In the genomic region with DNA sequence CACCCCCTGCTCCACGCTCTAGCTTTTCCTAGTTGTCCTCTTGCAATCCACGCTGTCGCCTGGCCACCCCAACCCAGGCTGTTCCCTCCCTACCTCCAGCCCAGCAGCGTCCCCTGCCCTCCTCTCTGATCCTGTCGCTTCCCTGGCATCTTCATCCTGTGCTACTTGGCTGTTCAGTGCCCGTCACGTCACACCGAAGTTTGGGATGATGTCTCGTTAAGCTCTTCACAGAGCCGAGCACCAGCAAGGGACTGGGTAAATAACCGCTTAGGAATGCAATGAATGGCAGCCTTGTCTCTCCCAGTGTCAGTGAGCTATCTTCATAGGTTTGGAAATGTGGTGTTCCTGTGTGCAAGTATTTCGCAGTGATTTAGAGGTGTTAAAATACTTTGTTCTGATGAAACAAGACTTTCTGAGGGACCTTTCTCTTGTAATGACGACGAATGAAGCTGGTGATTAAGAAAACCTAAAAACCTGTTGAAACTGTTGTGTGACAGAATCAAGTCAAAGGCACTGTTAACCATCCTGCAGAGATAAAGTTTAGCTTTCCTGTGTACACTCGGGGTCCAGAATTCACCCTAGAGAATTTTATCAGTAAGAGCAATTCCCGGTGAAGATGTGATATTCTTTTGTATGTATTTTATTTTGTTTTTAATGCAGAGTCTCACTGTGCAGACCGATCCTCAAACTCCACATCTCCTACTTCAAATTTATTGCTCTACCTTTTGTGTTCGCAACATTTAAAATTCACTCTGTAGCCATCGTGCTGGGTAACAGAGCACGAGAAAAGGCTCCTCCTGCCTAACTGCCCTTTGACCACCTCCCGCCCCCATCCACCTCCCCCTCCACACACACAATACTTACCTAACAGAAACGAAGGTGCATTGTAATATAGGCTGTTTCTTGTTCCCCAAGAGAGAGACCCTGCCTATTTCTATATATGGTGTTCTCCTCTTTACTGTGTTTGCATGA, we compare ENCODE assay signal across 8 mouse cellular contexts. TPM values are rescaled to one million over a fixed set of nuclear protein-coding genes. Genes with fewer than 3 reads are reported as not detected.
A peak's percentile ranks its signal among the peaks of the same experiment; 100 is the strongest.
DNase-seq lines count a peak whose midpoint lies in the region; ATAC-seq and TF ChIP-seq lines count a peak whose summit lies in the region.

No protein-coding gene starts in this region.

- no peaks in the 10 kb centered on the region for H3K27me3 ChIP-seq in cerebellum, adult 2 months (ENCODE audit: control insufficient read depth, insufficient read depth, low read length)
- no peaks in the 10 kb centered on the region for H3K27me3 ChIP-seq in spleen, adult 2 months (ENCODE audit: control insufficient read depth, insufficient read depth, low read length)
- no peaks in the 10 kb centered on the region for H3K27me3 ChIP-seq in hindbrain, embryonic 11.5 days (ENCODE audit: control insufficient read depth, insufficient read depth, low read length)
- no peaks in the 10 kb centered on the region for H3K27me3 ChIP-seq in megakaryocyte, embryonic 14.5 days (replicated peaks)

- intact Hi-C loops in gastrocnemius, postnatal 14 days (cut with DNase I; ENCODE audit: low total_unique reads): no loop called here

- H3K4me3 ChIP-seq in cerebellum, adult 2 months (replicated peaks; ENCODE audit: insufficient read depth, low read depth, low read length): peak overlapping the region; percentile 84
- H3K4me3 ChIP-seq in spleen, adult 2 months (ENCODE audit: extremely low read depth, insufficient read depth, insufficient read length): peak overlapping the region; percentile 76
- peak overlapping the region; percentile 92 for H3K4me3 ChIP-seq in hindbrain, embryonic 11.5 days (ENCODE audit: low read depth, low read length)
- peak overlapping the region; percentile 99 for H3K4me3 ChIP-seq in megakaryocyte, embryonic 14.5 days (replicated peaks)

- peak overlapping the region; percentile 36 for H3K27ac ChIP-seq in cerebellum, adult 2 months (ENCODE audit: insufficient read depth, low read length)
- peak overlapping the region; percentile 94 for H3K27ac ChIP-seq in spleen, adult 2 months (ENCODE audit: insufficient read depth, low read length)
- H3K27ac ChIP-seq in hindbrain, embryonic 11.5 days (ENCODE audit: low read depth, low read length): peak overlapping the region; percentile 88

- H3K36me3 ChIP-seq in spleen, adult 2 months (ENCODE audit: control insufficient read depth, insufficient read depth, low read length): no peaks in the 10 kb centered on the region; the same call in 1 of the 2 replicates
- H3K36me3 ChIP-seq in hindbrain, embryonic 11.5 days (ENCODE audit: control insufficient read depth, insufficient read depth, low read length): no peaks in the 10 kb centered on the region
- peaks cover 38% of the 10 kb centered on the region for H3K36me3 ChIP-seq in megakaryocyte, embryonic 14.5 days (replicated peaks; ENCODE audit: low read length)

- no peak for TF ChIP-seq CTCF in cerebellum, adult 2 months (IDR thresholded peaks at IDR 0.05; ENCODE audit: borderline replicate concordance, insufficient read depth, low read depth, low read length)
- no peak for TF ChIP-seq CTCF in spleen, adult 2 months (IDR thresholded peaks at IDR 0.05; ENCODE audit: extremely low read depth, insufficient read depth, insufficient read length, insufficient replicate concordance)

- peak overlapping the region; percentile 83 for H3K9ac ChIP-seq in hindbrain, embryonic 11.5 days (ENCODE audit: low read depth, low read length)

- no peaks in the 10 kb centered on the region for H3K4me1 ChIP-seq in cerebellum, adult 2 months (ENCODE audit: control insufficient read depth, insufficient read depth, low read length)
- H3K4me1 ChIP-seq in spleen, adult 2 months (ENCODE audit: control insufficient read depth, insufficient read depth, insufficient read length): peaks cover 2% of the 10 kb centered on the region
- no peaks in the 10 kb centered on the region for H3K4me1 ChIP-seq in hindbrain, embryonic 11.5 days (replicated peaks; ENCODE audit: control insufficient read depth, insufficient read depth, low read length)
- peaks cover 64% of the 10 kb centered on the region for H3K4me1 ChIP-seq in megakaryocyte, embryonic 14.5 days

- peak overlapping the region; percentile 86 for H3K4me2 ChIP-seq in hindbrain, embryonic 11.5 days (replicated peaks; ENCODE audit: low read depth, low read length)

- DNase-seq in cerebellum, adult 2 months: no peak
- no peak for DNase-seq in cerebellum, postnatal 25 days
- no peak for DNase-seq in spleen, adult 2 months (ENCODE audit: low read depth in 1 of 2, low spot score in 2 of 2)
- no peak for DNase-seq in spleen, adult 18-20 months
- DNase-seq in hindbrain, embryonic 11.5 days (ENCODE audit: low spot score): no peak
- DNase-seq in spleen, postnatal 36 days (ENCODE audit: low spot score in 2 of 2): no peak
- DNase-seq in gastrocnemius, postnatal 14 days: no peak

- H3K9me3 ChIP-seq in hindbrain, embryonic 11.5 days (ENCODE audit: control insufficient read depth, low read length): no peaks in the 10 kb centered on the region
- peaks cover 3% of the 10 kb centered on the region; the same call in 1 of the 2 replicates for H3K9me3 ChIP-seq in megakaryocyte, embryonic 14.5 days

- 12% methylated on average over 22 of the region's 22 CpGs for WGBS in cerebellum, adult 2 months
- WGBS in spleen, adult 2 months: 12% methylated on average over 22 of the region's 22 CpGs
- WGBS in hindbrain, embryonic 11.5 days: 18% methylated on average over 22 of the region's 22 CpGs

- peak; percentile 49 for ATAC-seq in hindbrain, embryonic 11.5 days (ENCODE audit: low FRiP score)

- no peak for TF ChIP-seq POLR2A in cerebellum, adult 2 months (IDR thresholded peaks at IDR 0.05; ENCODE audit: borderline replicate concordance, insufficient read depth, low read length)
- TF ChIP-seq POLR2A in spleen, adult 2 months (IDR thresholded peaks at IDR 0.05; ENCODE audit: low read depth, low read length): no peak

RNA-seq across cellular contexts. Expression of a gene that starts 1.2 kb away (rescaled TPM):
- polyA plus RNA-seq in cerebellum, adult 2 months (2012; rRNA removed): 40.4 and 40.8 TPM in 2 replicates
- polyA plus RNA-seq in spleen, adult 2 months (2012; rRNA removed): 16.3 and 20.3 TPM in 2 replicates
- polyA plus RNA-seq in hindbrain, embryonic 11.5 days (2014; fragmentation: Nextera tagmentation; extraction: Ambion mirVana): 89.8 and 93.2 TPM in 2 replicates
- polyA plus RNA-seq in megakaryocyte, embryonic 14.5 days (2012; ENCODE audit: insufficient read depth, low replicate concordance): 7.2 and 14.6 TPM in 2 replicates
- 10 to 100 TPM; 32.5 to 34.2 TPM for total RNA-seq in gastrocnemius, postnatal 14 days (2021)

Comparison
In these comparisons a context has a peak if more than half of its experiments do, and no peak if none do; other contexts are left out.
1. H3K27ac ChIP-seq: peak in every context shown above with its lines; median percentile 94 in spleen, adult 2 months; 88 in hindbrain, embryonic 11.5 days; 36 in cerebellum, adult 2 months.